ENCODE assay signal across 16 mouse cellular contexts in the genomic region with DNA sequence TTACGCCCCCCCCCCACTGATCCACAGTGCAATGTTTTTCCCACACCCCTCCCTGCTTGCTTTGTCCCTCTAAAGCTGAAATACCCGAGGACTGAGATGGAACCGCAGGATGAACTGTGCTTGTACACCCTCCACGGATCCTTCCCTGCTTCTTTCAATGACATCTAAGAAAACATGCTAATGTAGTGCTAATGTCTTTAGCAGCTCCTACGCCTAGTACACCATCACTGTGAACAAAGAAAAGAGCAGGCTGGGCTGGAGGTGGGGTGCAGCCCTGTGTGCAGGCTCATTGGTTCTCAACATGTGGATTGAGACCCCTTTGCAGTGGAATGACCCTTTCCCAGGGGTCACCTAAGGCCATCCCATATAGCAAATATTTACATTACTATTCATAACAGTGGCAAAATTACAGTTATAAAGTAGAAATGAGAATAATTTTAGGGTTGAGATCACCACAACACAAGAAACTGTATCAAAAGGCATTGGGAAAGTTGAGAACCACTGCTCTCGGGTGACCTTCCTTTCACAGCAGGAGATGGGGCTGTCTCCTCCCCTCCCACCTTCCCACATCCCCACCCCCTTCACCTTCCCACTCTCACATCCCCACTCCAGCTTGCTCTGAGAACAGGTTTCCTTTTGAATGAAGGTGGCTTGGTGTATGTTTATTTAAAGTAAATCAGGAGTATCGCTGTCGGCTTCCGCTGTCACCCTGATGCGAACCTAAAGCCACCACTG.
A peak's percentile ranks its signal among the peaks of the same experiment; 100 is the strongest.
DNase-seq lines count a peak whose midpoint lies in the region; ATAC-seq lines count a peak whose summit lies in the region.
"Had no signal": no experiment of that assay in that cellular context is flagged by ENCODE, and none has a peak within 500 bp of the region (broad histone marks: within the 10 kb centered on the region; RNA-seq: fewer than 3 reads in every experiment).

No protein-coding gene starts in this region.

- 77% methylated on average over 10 of the region's 10 CpGs for WGBS in heart, embryonic 16.5 days
- WGBS in neural tube, embryonic 13.5 days, result 72% methylated on average over 10 of the region's 10 CpGs
- WGBS in limb, embryonic 12.5 days, result 78% methylated on average over 10 of the region's 10 CpGs

- no peak for ATAC-seq in heart, embryonic 16.5 days (replicated peaks; ENCODE audit: extremely low read depth, insufficient read depth, low FRiP score)
- no peak for ATAC-seq in neural tube, embryonic 13.5 days (ENCODE audit: low read depth)
- ATAC-seq in limb, embryonic 12.5 days (ENCODE audit: insufficient number of reproducible peaks, insufficient read depth, low FRiP score, low TSS enrichment, low read depth), result 0 out of 2 replicates have a peak, but pooled peaks have one; percentile 43
- ATAC-seq in erythroblast, adult 5-6 weeks (replicated peaks; ENCODE audit: low FRiP score, poor library complexity, severe bottlenecking), result no peak
- ATAC-seq: intestine, postnatal 0 days; Patski had no signal

- no peaks in the 10 kb centered on the region for H3K9me3 ChIP-seq in heart, embryonic 16.5 days (replicated peaks; ENCODE audit: control insufficient read depth, low read length)
- H3K9me3 ChIP-seq in neural tube, embryonic 13.5 days, result no peaks in the 10 kb centered on the region
- no peaks in the 10 kb centered on the region; the same call in 1 of the 2 replicates for H3K9me3 ChIP-seq in limb, embryonic 12.5 days
- H3K9me3 ChIP-seq: liver, embryonic 15.5 days had no signal

- peak overlapping the region; percentile 92 for H3K27ac ChIP-seq in heart, embryonic 16.5 days (ENCODE audit: low read length)
- H3K27ac ChIP-seq in neural tube, embryonic 13.5 days (replicated peaks), result peak overlapping the region; percentile 64; the same call in 1 of the 2 replicates
- H3K27ac ChIP-seq in limb, embryonic 12.5 days, result peak overlapping the region; percentile 7; the same call in 1 of the 2 replicates
- H3K27ac ChIP-seq: liver, embryonic 15.5 days; macrophage had no signal

- no peaks in the 10 kb centered on the region for H3K27me3 ChIP-seq in heart, embryonic 16.5 days (ENCODE audit: control insufficient read depth, insufficient read depth, low read length)
- H3K27me3 ChIP-seq in neural tube, embryonic 13.5 days, result peaks cover 23% of the 10 kb centered on the region
- H3K27me3 ChIP-seq in limb, embryonic 12.5 days, result no peaks in the 10 kb centered on the region
- H3K27me3 ChIP-seq: Patski had no signal

- DNase-seq in heart, postnatal 10 days, result no peak
- no peak for DNase-seq in neural tube, embryonic 10.5 days (ENCODE audit: extremely low spot score, low spot score)
- no peak for DNase-seq in layer of hippocampus, adult 18-20 months (ENCODE audit: low spot score in 2 of 2)
- DNase-seq: adrenal gland, adult 8-10 months; cerebellum, adult 8-10 months; embryo, embryonic 11 days; gastrocnemius, postnatal 36 days; kidney, postnatal 10 days had no signal

- peak overlapping the region; percentile 40 for H3K9ac ChIP-seq in heart, embryonic 16.5 days (ENCODE audit: low read length)
- H3K9ac ChIP-seq in neural tube, embryonic 13.5 days, result 0 out of 2 replicates have a peak overlapping the region, but pooled peaks have one; percentile 17
- no peak overlapping the region for H3K9ac ChIP-seq in limb, embryonic 12.5 days (replicated peaks)
- H3K9ac ChIP-seq: liver, embryonic 15.5 days had no signal

- peaks cover 20% of the 10 kb centered on the region for H3K4me1 ChIP-seq in heart, embryonic 16.5 days (ENCODE audit: control insufficient read depth, insufficient read depth, low read length)
- peaks cover 26% of the 10 kb centered on the region for H3K4me1 ChIP-seq in neural tube, embryonic 13.5 days (replicated peaks)
- peaks cover 16% of the 10 kb centered on the region for H3K4me1 ChIP-seq in limb, embryonic 12.5 days (replicated peaks)
- H3K4me1 ChIP-seq: liver, embryonic 15.5 days had no signal

- H3K4me2 ChIP-seq in heart, embryonic 16.5 days (ENCODE audit: low read depth, low read length), result peak overlapping the region; percentile 46; the same call in 1 of the 2 replicates
- no peak overlapping the region for H3K4me2 ChIP-seq in neural tube, embryonic 13.5 days
- H3K4me2 ChIP-seq in limb, embryonic 12.5 days, result no peak overlapping the region
- H3K4me2 ChIP-seq: liver, embryonic 15.5 days had no signal

- no peaks in the 10 kb centered on the region for H3K36me3 ChIP-seq in heart, embryonic 16.5 days (ENCODE audit: control insufficient read depth, insufficient read depth)
- no peaks in the 10 kb centered on the region for H3K36me3 ChIP-seq in neural tube, embryonic 13.5 days
- H3K36me3 ChIP-seq in limb, embryonic 12.5 days, result no peaks in the 10 kb centered on the region
- H3K36me3 ChIP-seq: liver, embryonic 15.5 days had no signal

- H3K4me3 ChIP-seq in heart, embryonic 16.5 days (ENCODE audit: low read length), result no peak overlapping the region
- H3K4me3 ChIP-seq in neural tube, embryonic 13.5 days, result no peak overlapping the region
- no peak overlapping the region for H3K4me3 ChIP-seq in limb, embryonic 12.5 days (replicated peaks)
- H3K4me3 ChIP-seq: liver, embryonic 15.5 days had no signal

- intact Hi-C loops in heart, postnatal 10 days (cut with DNase I), result loop anchor here (5.0 kb wide), 1 partner anchor 96 kb away; no protein-coding TSS in a partner anchor

Comparison
In these comparisons a context has a peak if more than half of its experiments do, and no peak if none do; other contexts are left out.
1. H3K27ac ChIP-seq: peak in every context shown above with its lines; median percentile 92 in heart, embryonic 16.5 days; 64 in neural tube, embryonic 13.5 days; 7 in limb, embryonic 12.5 days.